Mouse (Mus musculus) small intestine, adult 2 months (tissue): ENCODE results near the gene Stk38. TPM values are rescaled to one million over a fixed set of nuclear protein-coding genes. Genes with fewer than 3 reads are reported as not detected.

Experiments used
- H3K27ac ChIP-seq: fragments of 200-500 bp; 2 replicates; pipeline ENCODE4 v1.5.1; 2012; ENCODE audit warnings: low read depth, low read length, control low read depth, inconsistent platforms; ENCODE audit not compliant: insufficient read depth
- H3K27me3 ChIP-seq: fragments of 200-500 bp; 2 replicates; pipeline ENCODE4 v1.6.1; 2012; ENCODE audit warnings: mild to moderate bottlenecking, moderate library complexity, low read length, inconsistent platforms; ENCODE audit not compliant: control insufficient read depth, insufficient read depth
- H3K36me3 ChIP-seq: fragments of 200-500 bp; 2 replicates; pipeline ENCODE4 v1.6.1; 2012; ENCODE audit warnings: mild to moderate bottlenecking, low read length, control low read depth, inconsistent platforms; ENCODE audit not compliant: control insufficient read depth, insufficient read depth
- H3K4me1 ChIP-seq: fragments of 200-500 bp; 2 replicates; pipeline ENCODE4 v1.6.1; 2012; ENCODE audit warnings: low read length, inconsistent platforms, mixed read lengths; ENCODE audit not compliant: control insufficient read depth, insufficient read depth, insufficient read length
- H3K4me3 ChIP-seq: fragments of 200-500 bp; 2 replicates; pipeline ENCODE4 v1.5.1; 2012; ENCODE audit warnings: low read depth, mild to moderate bottlenecking, control low read depth, inconsistent platforms, low read length, moderate library complexity
- CTCF ChIP-seq: fragments of 200-500 bp; IDR thresholded peaks from 2 replicates; pipeline ENCODE4 v1.5.1; 2012; ENCODE audit warnings: low read depth, mild to moderate bottlenecking, control low read depth, inconsistent platforms, low read length, moderate library complexity, mixed read lengths; ENCODE audit not compliant: insufficient replicate concordance, insufficient read length; ENCODE audit errors: extremely low read depth
- POLR2A ChIP-seq: fragments of 200-500 bp; IDR thresholded peaks from 2 replicates; pipeline ENCODE4 v1.6.1; 2012; ENCODE audit warnings: low read depth, mild to moderate bottlenecking, control low read depth, inconsistent platforms, low read length, moderate library complexity
- WGBS: fragments of 180-500 bp; shearing (Covaris S2); methylation state at CpG from one replicate; pipeline ENCODE4 v1.1.7; 2018; 5-methylcytosine and 5-hydroxymethylcytosine counted together
- polyA plus RNA-seq: library from polyadenylated mRNA; depleted of rRNA; stranded (reverse); fragments of >200 nt; gene quantifications from 2 replicates; pipeline ENCODE4 v1.2.3, GENCODE M21; 2012

The Stk38 gene
- polyA plus RNA-seq, 1 experiment, result 105 TPM

GRCm38 (mm10) chr17:28990060-28990459, 17.7 kb downstream of the Stk38 start:
- no peaks in the 10 kb centered on the region for H3K4me1 ChIP-seq
- H3K27me3 ChIP-seq, result no peaks in the 10 kb centered on the region
- TF ChIP-seq POLR2A (no peak), CTCF (no peak)
- H3K4me3 ChIP-seq, result no peak overlapping the region
- peaks cover 45% of the 10 kb centered on the region for H3K36me3 ChIP-seq
- no peak overlapping the region for H3K27ac ChIP-seq
- 45% methylated on average over 4 of the region's 4 CpGs for WGBS

DNA sequence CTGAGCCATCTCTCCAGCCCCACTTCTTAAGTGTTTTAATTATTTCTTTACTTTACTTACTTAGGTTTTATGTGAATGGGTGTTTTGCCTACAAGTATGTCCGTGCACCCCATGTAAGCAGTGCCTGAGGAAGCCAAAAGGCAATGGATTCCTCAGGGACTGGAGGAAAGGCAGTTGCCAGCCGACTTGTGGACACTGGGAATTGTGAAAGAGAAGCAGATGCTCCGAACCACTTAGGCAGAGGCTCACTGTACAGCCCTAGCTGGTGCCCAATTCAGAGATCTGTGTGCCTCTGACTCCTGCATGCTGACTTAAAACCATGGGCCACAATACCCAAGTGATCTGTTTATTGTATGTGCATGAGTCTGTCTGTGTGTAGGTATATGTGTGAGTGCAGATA, 18.8 kb downstream of the Stk38 start:
- no peak overlapping the region for H3K4me3 ChIP-seq
- no peak for TF ChIP-seq CTCF
- TF ChIP-seq POLR2A, result no peak
- no peaks in the 10 kb centered on the region for H3K27me3 ChIP-seq
- H3K36me3 ChIP-seq, result peaks cover 51% of the 10 kb centered on the region
- WGBS, result 82% methylated on average over 3 of the region's 3 CpGs
- no peaks in the 10 kb centered on the region for H3K4me1 ChIP-seq
- no peak overlapping the region for H3K27ac ChIP-seq

GRCm38 (mm10) chr17:28988291-28988690, 19.5 kb downstream of the Stk38 start:
- H3K4me3 ChIP-seq, result no peak overlapping the region
- no peak overlapping the region for H3K27ac ChIP-seq
- H3K36me3 ChIP-seq, result peaks cover 56% of the 10 kb centered on the region
- 74% methylated on average over 4 of the region's 4 CpGs for WGBS
- no peaks in the 10 kb centered on the region for H3K27me3 ChIP-seq
- TF ChIP-seq POLR2A, result no peak
- TF ChIP-seq CTCF, result no peak
- H3K4me1 ChIP-seq, result no peaks in the 10 kb centered on the region

- no peak for TF ChIP-seq POLR2A
- peak; percentile 92; the same call in 1 of the 2 replicates for TF ChIP-seq CTCF
- 60% methylated on average over 4 of the region's 4 CpGs for WGBS
- H3K4me1 ChIP-seq, result no peaks in the 10 kb centered on the region
- H3K27me3 ChIP-seq, result no peaks in the 10 kb centered on the region
- peaks cover 60% of the 10 kb centered on the region for H3K36me3 ChIP-seq
- no peak overlapping the region for H3K27ac ChIP-seq
- H3K4me3 ChIP-seq, result no peak overlapping the region
Measured at GRCm38 (mm10) chr17:28987713-28988112, 20.1 kb downstream of the Stk38 start.

- Histone ChIP-seq H3K4me1 (no peaks in the 10 kb centered on the region), H3K36me3 (peaks cover 59% of the 10 kb centered on the region), H3K27me3 (no peaks in the 10 kb centered on the region), H3K4me3 (no peak overlapping the region), H3K27ac (no peak overlapping the region)
- no peak for TF ChIP-seq POLR2A
- peak; percentile 53; the same call in 1 of the 2 replicates for TF ChIP-seq CTCF
Measured at GRCm38 (mm10) chr17:28986833-28987232, 21.0 kb downstream of the Stk38 start.

DNA sequence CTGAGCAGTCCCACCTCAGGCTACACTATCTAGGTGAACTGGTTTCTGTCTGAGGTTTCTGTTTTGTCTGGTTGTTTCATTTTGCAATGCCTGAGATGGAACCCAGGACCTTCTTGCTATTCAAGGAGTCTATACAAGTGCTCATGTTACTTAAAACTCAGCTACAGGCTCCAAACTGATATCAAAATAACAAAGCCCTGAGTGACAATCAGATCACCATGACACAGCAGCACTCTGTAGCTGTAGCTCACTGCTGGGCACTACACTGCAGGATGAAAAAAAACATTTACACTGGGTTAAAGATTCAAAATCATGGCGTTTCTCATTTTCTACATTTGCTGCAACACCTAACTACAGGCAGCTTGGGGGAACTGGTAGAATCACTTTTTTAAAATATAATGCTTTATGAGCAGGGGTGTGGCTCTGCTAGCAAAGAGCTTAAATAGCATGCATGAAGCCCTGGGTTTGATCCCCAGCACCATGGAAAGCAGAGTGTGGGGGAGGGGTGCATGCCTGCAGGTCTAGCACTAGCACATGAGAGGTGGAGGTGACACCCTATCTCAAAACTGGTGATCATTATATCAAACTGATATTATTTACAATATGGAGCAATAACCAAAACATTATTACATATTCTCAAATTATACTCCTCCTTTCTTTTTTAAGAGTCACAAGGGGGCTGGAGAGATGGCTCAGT, 22.9 kb downstream of the Stk38 start:
- peaks cover 56% of the 10 kb centered on the region for H3K36me3 ChIP-seq
- no peak overlapping the region for H3K27ac ChIP-seq
- no peak overlapping the region for H3K4me3 ChIP-seq

GRCm38 (mm10) chr17:28982591-28982990, 25.2 kb downstream of the Stk38 start:
- H3K27ac ChIP-seq, result no peak overlapping the region
- no peaks in the 10 kb centered on the region for H3K27me3 ChIP-seq
- WGBS, result 48% methylated on average over 4 of the region's 4 CpGs
- no peak overlapping the region for H3K4me3 ChIP-seq
- TF ChIP-seq CTCF (no peak), POLR2A (no peak)
- H3K36me3 ChIP-seq, result peaks cover 62% of the 10 kb centered on the region
- H3K4me1 ChIP-seq, result no peaks in the 10 kb centered on the region

More for the DNA sequence above, 22.9 kb downstream of the Stk38 start:
- no peaks in the 10 kb centered on the region for H3K27me3 ChIP-seq
- WGBS, result 92% methylated on average over 1 of the region's 1 CpGs
- H3K4me1 ChIP-seq, result no peaks in the 10 kb centered on the region
- TF ChIP-seq POLR2A, result no peak
- TF ChIP-seq CTCF, result no peak

GRCm38 (mm10) chr17:28981081-28981480, 26.7 kb downstream of the Stk38 start:
- peaks cover 62% of the 10 kb centered on the region for H3K36me3 ChIP-seq
- H3K4me3 ChIP-seq, result no peak overlapping the region
- H3K4me1 ChIP-seq, result no peaks in the 10 kb centered on the region
- no peak for TF ChIP-seq POLR2A
- TF ChIP-seq CTCF, result no peak
- WGBS, result 64% methylated on average over 4 of the region's 4 CpGs
- H3K27ac ChIP-seq, result no peak overlapping the region
- no peaks in the 10 kb centered on the region for H3K27me3 ChIP-seq
